Mouse (Mus musculus) intestine, embryonic 15.5 days (tissue): ENCODE measurements around the gene Rreb1. TPM values are rescaled to one million over a fixed set of nuclear protein-coding genes. Genes with fewer than 3 reads are reported as not detected.
"Not testable (repeated sequence)": the region's sequence is repeated elsewhere in the genome, so short reads cannot be mapped to it uniquely, and the experiment has no call there.

Experiments
- ATAC-seq: fragments of 200-750 bp; cut with Nextera tagmentation; 2 replicates; pipeline ENCODE4 v1.8.0; 2017; ENCODE audit warnings: moderate TSS enrichment, moderate library complexity
- H3K27ac ChIP-seq: fragments of 300-500 bp; sonication (generic); 2 replicates; pipeline ENCODE4 v1.5.1; 2015; ENCODE audit warnings: mild to moderate bottlenecking, inconsistent platforms
- H3K27me3 ChIP-seq: fragments of 300-500 bp; sonication (generic); replicated peaks from 2 replicates; pipeline ENCODE4 v1.6.1; 2015; ENCODE audit warnings: inconsistent platforms
- H3K36me3 ChIP-seq: fragments of 300-500 bp; sonication (generic); 2 replicates; pipeline ENCODE4 v1.6.1; 2015; ENCODE audit warnings: inconsistent platforms
- H3K4me1 ChIP-seq: fragments of 300-500 bp; sonication (generic); replicated peaks from 2 replicates; pipeline ENCODE4 v1.6.1; 2015; ENCODE audit warnings: inconsistent platforms
- H3K4me2 ChIP-seq: fragments of 300-500 bp; sonication (generic); replicated peaks from 2 replicates; pipeline ENCODE4 v1.6.1; 2015; ENCODE audit warnings: mild to moderate bottlenecking, inconsistent platforms
- H3K4me3 ChIP-seq: fragments of 300-500 bp; sonication (generic); replicated peaks from 2 replicates; pipeline ENCODE4 v1.5.1; 2015; ENCODE audit warnings: inconsistent platforms
- H3K9ac ChIP-seq: fragments of 300-500 bp; sonication (generic); 2 replicates; pipeline ENCODE4 v1.6.1; 2015; ENCODE audit warnings: inconsistent platforms
- H3K9me3 ChIP-seq: fragments of 300-500 bp; sonication (generic); 2 replicates; pipeline ENCODE4 v1.6.1; 2016; ENCODE audit warnings: inconsistent platforms
- WGBS: fragments of 180-500 bp; shearing (Covaris S2); methylation state at CpG from one replicate; pipeline ENCODE4 v1.1.7; 2015; 5-methylcytosine and 5-hydroxymethylcytosine counted together
- polyA plus RNA-seq: library from polyadenylated mRNA; unstranded; fragments of >200 nt; fragmentation: Nextera tagmentation; extraction: Ambion mirVana; gene quantifications from 2 replicates; pipeline ENCODE4 v1.2.1, GENCODE M21; 2015

Gene Rreb1
- polyA plus RNA-seq, 1 experiment from 2014 or later: 16.5 TPM

DNA sequence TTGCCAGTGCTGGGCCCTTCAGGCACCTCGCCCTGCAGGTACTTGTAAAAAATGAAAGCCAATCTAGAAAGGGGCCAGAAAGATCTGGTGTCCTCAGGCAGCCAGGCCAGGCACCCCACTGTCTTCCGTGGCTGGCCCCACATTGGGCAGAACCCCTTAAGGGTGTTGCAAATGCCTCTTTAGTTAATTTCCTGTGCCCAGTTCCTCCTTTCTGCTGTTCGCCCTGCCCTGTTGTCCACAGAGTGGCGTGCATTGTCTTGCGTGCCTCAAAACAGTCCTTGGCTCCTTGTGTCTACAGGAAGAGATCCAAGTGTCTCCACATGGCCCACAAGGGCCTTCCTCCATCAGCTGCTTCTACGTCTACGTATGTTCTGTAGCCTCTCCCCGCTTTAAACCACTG lies 55.3 kb downstream of the Rreb1 start:
- WGBS: 72% methylated on average over 8 of the region's 8 CpGs
- H3K4me3 ChIP-seq: no peak overlapping the region
- ATAC-seq: no peak
- H3K36me3 ChIP-seq: no peaks in the 10 kb centered on the region
- no peaks in the 10 kb centered on the region for H3K9me3 ChIP-seq
- H3K4me2 ChIP-seq: no peak overlapping the region; the same call in 1 of the 2 replicates
- no peak overlapping the region for H3K9ac ChIP-seq
- peak overlapping the region; percentile 52; the same call in 1 of the 2 replicates for H3K27ac ChIP-seq
- no peaks in the 10 kb centered on the region for H3K27me3 ChIP-seq
- peaks cover 33% of the 10 kb centered on the region for H3K4me1 ChIP-seq

DNA sequence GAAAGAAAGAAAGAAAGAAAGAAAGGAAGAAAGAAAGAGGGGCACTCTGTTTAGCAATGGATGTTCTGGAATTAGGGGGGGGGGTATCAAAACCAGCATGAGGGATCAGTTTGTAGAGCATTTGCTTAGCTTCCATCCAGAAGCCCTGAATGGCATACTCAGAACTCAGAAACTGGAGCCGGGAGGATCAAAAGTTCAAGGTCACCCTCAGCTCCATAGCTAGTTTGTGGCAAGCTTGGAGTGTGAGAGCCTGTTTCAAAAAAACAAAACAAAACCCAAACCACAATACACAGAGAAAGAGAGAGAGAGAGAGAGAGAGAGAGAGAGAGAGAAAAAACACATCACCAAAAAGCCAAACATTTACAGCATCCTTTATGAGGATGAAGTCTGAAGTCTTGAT lies 57.1 kb downstream of the Rreb1 start:
- no peak for ATAC-seq
- Histone ChIP-seq H3K4me1 (peaks cover 30% of the 10 kb centered on the region), H3K4me2 (no peak overlapping the region), H3K36me3 (no peaks in the 10 kb centered on the region), H3K9me3 (no peaks in the 10 kb centered on the region), H3K9ac (no peak overlapping the region), H3K4me3 (no peak overlapping the region), H3K27ac (no peak overlapping the region), H3K27me3 (no peaks in the 10 kb centered on the region)
- 90% methylated on average over 1 of the region's 1 CpGs for WGBS

DNA sequence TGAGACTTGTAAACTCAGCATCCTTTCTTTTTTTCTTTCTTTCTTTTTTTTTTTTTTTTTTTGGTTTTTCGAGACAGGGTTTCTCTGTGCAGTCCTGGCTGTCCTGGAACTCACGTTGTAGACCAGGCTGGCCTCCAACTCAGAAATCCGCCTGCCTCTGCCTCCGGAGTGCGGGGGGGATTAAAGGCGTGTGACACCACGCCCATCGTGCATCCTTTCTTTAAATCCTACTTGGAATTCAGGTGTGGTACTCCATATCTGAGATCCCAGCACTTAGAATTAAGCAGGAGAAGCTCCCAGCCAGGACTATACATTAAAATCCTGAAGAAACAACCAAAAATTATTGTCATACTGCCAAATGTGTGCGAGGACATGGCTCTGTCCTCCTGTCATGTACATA lies 57.6 kb downstream of the Rreb1 start:
- 84% methylated on average over 9 of the region's 9 CpGs for WGBS
- H3K4me1 ChIP-seq: peaks cover 26% of the 10 kb centered on the region
- not testable (repeated sequence) for H3K9ac ChIP-seq, H3K4me3 ChIP-seq, H3K9me3 ChIP-seq, H3K27ac ChIP-seq, H3K36me3 ChIP-seq, H3K4me2 ChIP-seq, ATAC-seq, H3K27me3 ChIP-seq

DNA sequence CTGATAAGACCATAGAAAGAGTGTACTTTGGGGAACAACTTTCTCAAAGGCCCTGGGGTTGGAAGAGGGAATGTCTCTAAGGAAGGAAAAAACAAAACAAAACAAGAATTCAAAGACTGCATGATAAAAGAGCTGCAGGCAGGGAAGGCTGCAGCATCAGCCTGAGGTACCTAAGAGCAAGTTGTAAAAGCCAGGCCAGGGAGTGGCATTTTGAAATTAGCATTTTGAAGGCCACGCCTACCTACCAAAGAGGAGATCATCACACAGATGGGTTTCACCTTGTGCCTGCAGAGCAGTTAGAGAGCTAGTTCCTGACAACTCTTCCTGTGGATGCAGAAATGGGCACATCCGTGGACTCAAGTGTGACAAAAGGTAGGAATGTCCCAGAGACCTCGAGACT lies 59.2 kb downstream of the Rreb1 start:
- WGBS: 74% methylated on average over 3 of the region's 3 CpGs

DNA sequence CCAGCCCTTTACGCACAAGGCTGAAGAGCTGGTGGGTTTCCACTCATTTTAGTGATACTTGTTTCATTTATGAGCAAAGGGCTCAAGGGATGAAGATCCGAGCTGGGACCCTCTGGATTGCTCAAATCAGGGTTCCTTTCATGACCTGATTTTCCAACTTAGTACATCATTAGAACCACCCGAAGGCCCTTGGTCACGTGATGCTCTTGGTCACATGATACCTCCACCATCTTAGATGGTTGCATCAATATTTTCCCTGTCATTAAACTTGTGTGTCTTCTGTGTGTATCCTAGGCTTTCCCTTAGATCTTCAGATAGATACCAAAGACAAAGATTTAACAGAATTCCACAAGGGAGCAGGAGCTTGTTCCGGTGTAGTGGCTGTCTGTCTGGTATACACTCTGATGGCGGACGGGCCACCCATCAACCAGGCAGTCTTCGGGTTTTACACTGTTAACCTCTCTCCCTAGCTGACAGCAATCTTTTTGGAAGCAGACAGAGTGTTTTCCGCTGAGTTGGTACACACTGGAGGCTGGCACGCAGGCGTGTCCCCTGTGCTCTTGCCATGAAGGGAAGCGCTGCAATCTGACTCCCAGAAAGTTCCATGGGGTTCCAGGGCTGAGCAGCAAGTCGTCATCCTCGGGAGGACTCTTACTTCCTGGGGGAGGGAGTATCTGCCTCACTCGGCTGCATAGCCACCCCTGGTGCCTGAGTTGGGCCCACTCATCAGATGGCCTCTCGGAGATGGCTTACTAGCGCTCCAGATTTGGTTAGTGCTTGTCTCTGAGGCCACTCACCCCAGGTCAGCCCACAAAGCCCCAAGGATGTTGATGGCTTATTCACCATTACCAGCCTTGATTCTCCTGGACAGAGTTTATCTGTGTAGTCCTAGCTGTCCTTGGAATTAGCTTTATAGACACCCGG lies 60.3 kb downstream of the Rreb1 start:
- Histone ChIP-seq H3K36me3 (no peaks in the 10 kb centered on the region), H3K27me3 (no peaks in the 10 kb centered on the region), H3K27ac (no peak overlapping the region), H3K9me3 (no peaks in the 10 kb centered on the region), H3K4me2 (no peak overlapping the region), H3K4me1 (peaks cover 4% of the 10 kb centered on the region), H3K9ac (no peak overlapping the region), H3K4me3 (no peak overlapping the region)
- WGBS: 88% methylated on average over 18 of the region's 18 CpGs
- ATAC-seq: no peak

More for the DNA sequence above, 59.2 kb downstream of the Rreb1 start:
- no peaks in the 10 kb centered on the region for H3K36me3 ChIP-seq
- H3K4me2 ChIP-seq: no peak overlapping the region
- H3K9me3 ChIP-seq: no peaks in the 10 kb centered on the region
- H3K27me3 ChIP-seq: no peaks in the 10 kb centered on the region
- H3K27ac ChIP-seq: no peak overlapping the region
- H3K9ac ChIP-seq: no peak overlapping the region
- peaks cover 11% of the 10 kb centered on the region for H3K4me1 ChIP-seq
- no peak for ATAC-seq
- no peak overlapping the region for H3K4me3 ChIP-seq

DNA sequence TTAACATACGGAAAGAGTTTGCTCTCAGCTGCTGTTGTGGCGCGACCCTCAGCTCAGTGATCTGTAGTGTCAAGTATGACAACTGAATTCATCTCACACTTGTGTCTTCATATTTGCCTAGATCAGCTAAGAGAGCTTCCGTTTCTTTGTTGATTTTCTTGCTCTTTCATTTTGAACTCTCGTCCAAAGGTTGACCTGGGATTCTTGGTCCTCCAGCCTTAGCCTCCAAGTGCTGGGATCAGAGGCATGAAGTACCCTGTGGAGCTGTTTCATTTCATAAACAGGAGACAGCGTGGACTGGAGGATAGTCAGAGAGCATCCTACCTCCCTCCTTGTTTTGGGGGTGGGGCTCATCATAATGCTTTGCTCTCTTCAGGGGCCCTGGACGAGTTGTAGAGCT lies 65.0 kb downstream of the Rreb1 start:
- H3K9ac ChIP-seq: no peak overlapping the region
- ATAC-seq: no peak
- H3K4me2 ChIP-seq: no peak overlapping the region
- no peak overlapping the region for H3K27ac ChIP-seq
- H3K4me1 ChIP-seq: peaks cover 26% of the 10 kb centered on the region
- no peaks in the 10 kb centered on the region for H3K36me3 ChIP-seq
- no peaks in the 10 kb centered on the region for H3K9me3 ChIP-seq
- WGBS: 71% methylated on average over 7 of the region's 7 CpGs
- no peak overlapping the region for H3K4me3 ChIP-seq
- H3K27me3 ChIP-seq: no peaks in the 10 kb centered on the region

DNA sequence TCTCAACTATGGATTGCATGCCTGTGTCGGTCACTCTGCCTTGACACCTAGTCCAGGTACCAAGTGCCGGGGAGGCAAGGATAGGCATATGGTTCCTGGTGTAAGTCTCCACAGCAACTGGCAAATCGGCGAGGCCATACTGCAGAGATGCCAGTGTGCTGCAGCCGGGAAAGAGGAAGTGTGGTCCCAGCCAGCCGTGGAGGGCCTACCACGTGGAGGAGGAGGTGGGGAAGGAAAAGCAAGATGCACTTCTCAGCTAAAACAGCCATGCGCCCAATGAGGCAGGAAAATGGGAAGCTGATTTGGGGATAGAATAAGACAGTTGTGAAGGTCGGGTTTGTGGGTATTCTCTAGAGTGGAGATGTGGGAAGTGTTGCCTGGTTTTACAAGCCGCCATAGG lies 65.6 kb downstream of the Rreb1 start:
- Histone ChIP-seq H3K9ac (no peak overlapping the region), H3K36me3 (no peaks in the 10 kb centered on the region), H3K27me3 (no peaks in the 10 kb centered on the region), H3K4me1 (peaks cover 26% of the 10 kb centered on the region), H3K27ac (no peak overlapping the region), H3K4me3 (no peak overlapping the region), H3K4me2 (no peak overlapping the region), H3K9me3 (no peaks in the 10 kb centered on the region)
- ATAC-seq: no peak
- 75% methylated on average over 10 of the region's 10 CpGs for WGBS

DNA sequence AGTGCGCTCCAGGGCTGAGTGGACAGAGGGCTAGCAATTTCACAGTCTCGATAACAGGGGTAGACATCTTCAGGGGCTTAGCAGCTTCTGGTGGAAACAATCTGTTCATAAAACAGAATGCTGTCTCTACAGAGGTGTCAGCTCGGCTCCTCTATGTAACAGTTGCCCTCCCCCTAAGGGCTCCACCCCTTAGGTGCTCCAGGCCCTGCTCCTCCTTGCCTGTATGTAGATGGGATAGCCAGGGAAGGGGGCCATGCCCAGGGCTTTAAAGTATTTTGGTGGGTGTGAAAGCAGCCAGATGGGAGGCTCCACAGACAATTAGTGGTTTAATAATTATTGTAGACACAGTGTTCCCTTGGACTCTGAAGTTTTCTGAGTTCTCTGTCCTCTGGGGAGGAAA lies 67.0 kb downstream of the Rreb1 start:
- 62% methylated on average over 3 of the region's 3 CpGs for WGBS
- Histone ChIP-seq H3K9me3 (no peaks in the 10 kb centered on the region), H3K4me3 (no peak overlapping the region), H3K27me3 (no peaks in the 10 kb centered on the region), H3K4me2 (no peak overlapping the region), H3K36me3 (no peaks in the 10 kb centered on the region), H3K9ac (no peak overlapping the region), H3K27ac (peak overlapping the region; percentile 27; the same call in 1 of the 2 replicates), H3K4me1 (peaks cover 31% of the 10 kb centered on the region)
- no peak for ATAC-seq

DNA sequence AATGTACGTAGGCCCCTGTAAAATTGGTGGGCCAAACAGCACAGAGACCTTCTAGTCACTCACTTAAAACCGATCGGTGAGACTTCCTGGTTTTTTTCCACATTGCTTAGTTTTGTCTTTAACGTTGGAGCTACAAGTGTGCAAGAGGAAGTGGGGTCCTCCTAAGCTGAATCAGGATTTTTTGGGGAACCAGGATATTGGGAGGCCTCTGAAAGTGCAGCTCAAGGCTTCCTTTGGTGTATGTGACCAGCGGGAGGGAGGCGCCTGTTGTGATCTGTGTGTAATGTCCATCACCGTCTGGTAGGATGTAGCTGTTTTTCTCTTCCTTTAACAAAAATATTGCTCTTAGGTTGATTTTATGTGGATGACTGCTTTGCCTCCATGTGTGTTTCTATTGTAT lies 67.4 kb downstream of the Rreb1 start:
- no peaks in the 10 kb centered on the region for H3K27me3 ChIP-seq
- H3K4me2 ChIP-seq: no peak overlapping the region
- H3K9me3 ChIP-seq: no peaks in the 10 kb centered on the region
- H3K9ac ChIP-seq: no peak overlapping the region
- peaks cover 31% of the 10 kb centered on the region for H3K4me1 ChIP-seq
- H3K27ac ChIP-seq: 0 out of 2 replicates have a peak overlapping the region, but pooled peaks have one; percentile 27
- no peak overlapping the region for H3K4me3 ChIP-seq
- ATAC-seq: no peak
- 63% methylated on average over 7 of the region's 7 CpGs for WGBS
- no peaks in the 10 kb centered on the region for H3K36me3 ChIP-seq

DNA sequence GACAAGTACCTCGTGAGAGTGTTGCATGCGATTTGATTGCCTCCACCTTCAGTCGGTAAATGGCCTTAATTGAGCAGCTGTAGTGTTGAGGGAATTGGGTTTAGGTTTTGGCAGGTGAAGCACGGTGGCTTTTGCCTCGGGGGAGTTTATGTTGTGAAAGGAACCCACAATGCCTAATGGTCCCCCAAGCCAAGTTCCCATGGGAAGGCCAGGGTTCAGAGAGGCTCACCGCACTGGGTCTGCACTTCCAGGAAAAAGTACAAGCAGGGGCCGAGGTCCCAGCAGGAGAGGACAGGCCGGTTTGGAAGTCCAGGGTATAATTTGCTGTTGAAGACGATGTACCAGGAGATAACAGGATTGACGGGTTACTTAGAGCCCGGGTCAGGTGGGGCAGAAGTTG lies 68.3 kb downstream of the Rreb1 start:
- Histone ChIP-seq H3K27me3 (no peaks in the 10 kb centered on the region), H3K4me2 (no peak overlapping the region), H3K4me3 (no peak overlapping the region), H3K9ac (no peak overlapping the region), H3K27ac (0 out of 2 replicates have a peak overlapping the region, but pooled peaks have one; percentile 19), H3K4me1 (peaks cover 31% of the 10 kb centered on the region), H3K36me3 (no peaks in the 10 kb centered on the region), H3K9me3 (no peaks in the 10 kb centered on the region)
- WGBS: 69% methylated on average over 11 of the region's 11 CpGs
- 0 out of 2 replicates have a peak, but pooled peaks have one; percentile 3 for ATAC-seq

DNA sequence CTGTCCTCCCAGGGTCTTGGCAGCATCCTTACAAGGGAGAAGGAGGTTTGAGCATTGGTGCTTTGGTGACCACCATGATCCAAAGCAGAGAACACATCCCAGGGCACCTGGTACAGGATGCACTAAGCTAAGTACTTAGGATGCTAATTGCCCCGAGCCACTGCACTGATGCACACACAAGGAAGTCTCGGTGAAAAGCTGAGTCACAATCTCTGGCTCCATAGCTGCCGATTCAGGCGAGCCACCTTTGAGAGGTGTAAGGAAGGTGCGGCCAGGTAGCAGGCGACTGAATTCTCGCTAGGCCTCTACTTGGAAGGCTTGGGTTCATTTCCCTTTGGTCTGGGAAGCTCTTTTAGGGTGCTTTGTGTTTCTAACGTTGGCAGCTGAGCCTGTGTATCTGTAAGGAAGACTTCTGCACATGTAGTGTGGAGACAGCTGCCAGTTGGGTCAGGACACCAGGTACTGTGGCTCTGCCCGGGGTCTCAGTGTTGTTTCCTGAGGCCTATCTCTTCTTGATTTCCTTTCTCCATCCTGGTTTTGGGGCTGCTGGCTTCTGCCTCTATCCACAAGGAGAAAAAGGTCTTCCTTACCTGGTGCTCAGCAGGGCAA lies 68.9 kb downstream of the Rreb1 start:
- H3K9me3 ChIP-seq: no peaks in the 10 kb centered on the region
- WGBS: 66% methylated on average over 9 of the region's 9 CpGs
- no peak overlapping the region for H3K4me3 ChIP-seq
- H3K4me2 ChIP-seq: no peak overlapping the region
- peaks cover 36% of the 10 kb centered on the region for H3K4me1 ChIP-seq
- no peaks in the 10 kb centered on the region for H3K36me3 ChIP-seq
- no peaks in the 10 kb centered on the region for H3K27me3 ChIP-seq
- ATAC-seq: peak; percentile 55; the same call in 1 of the 2 replicates
- 0 out of 2 replicates have a peak overlapping the region, but pooled peaks have one; percentile 12 for H3K9ac ChIP-seq
- H3K27ac ChIP-seq: peak overlapping the region; percentile 49; the same call in 1 of the 2 replicates

DNA sequence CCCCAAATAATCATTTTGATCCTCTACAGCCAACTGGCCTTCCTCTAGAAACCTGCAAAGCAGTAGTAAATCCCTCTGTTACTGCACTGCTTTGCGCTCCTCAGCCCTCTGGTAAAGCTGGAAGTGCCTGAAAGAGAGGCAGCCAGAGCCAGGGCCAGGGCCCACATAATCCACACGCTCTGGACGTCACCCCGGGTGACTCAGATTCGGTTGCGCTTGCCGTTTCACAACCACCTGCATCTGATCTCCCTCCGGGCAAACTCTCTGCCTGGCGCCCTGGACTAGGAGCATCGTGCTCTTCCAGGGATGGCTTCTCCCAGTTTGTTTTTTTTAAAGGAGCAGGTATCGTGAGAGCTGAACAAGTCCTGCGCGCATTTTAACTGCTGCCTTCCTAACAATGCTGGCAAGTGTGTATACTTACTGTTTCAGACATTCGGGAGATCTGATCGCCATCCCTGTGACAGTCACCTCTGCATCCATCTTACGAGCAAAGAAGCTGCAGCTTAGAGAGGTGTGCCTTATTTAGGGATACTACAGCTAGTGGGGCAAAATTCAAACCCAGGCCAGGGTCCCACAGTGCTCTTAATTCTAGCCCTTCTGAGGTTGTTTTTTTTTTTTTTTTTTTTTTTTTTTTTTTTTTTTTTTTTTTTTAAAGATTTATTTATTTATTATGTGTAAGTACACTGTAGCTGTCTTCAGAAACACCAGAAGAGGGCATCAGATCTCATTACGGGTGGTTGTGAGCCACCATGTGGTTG lies 69.6 kb downstream of the Rreb1 start:
- WGBS: 66% methylated on average over 17 of the region's 17 CpGs
- H3K4me1 ChIP-seq: peaks cover 41% of the 10 kb centered on the region
- H3K27me3 ChIP-seq: no peaks in the 10 kb centered on the region
- no peak overlapping the region for H3K4me2 ChIP-seq
- H3K36me3 ChIP-seq: no peaks in the 10 kb centered on the region
- no peak overlapping the region for H3K4me3 ChIP-seq
- H3K9ac ChIP-seq: 0 out of 2 replicates have a peak overlapping the region, but pooled peaks have one; percentile 12
- no peaks in the 10 kb centered on the region for H3K9me3 ChIP-seq
- H3K27ac ChIP-seq: peak overlapping the region; percentile 49; the same call in 1 of the 2 replicates
- ATAC-seq: peak; percentile 48
